Mouse (Mus musculus) cerebellum, adult 2 months (tissue): ENCODE measurements at regions not wholly inside any gene's neighbourhood (a gene's known extent, or its start where the extent isn't known, plus 50 kb on each side); places are given as distances from the start of the nearest gene placed in this dataset.

Source experiments
- DNase-seq, 2 experiments: peaks; one replicate each; pipeline ENCODE4 v3.0.0; 2021
- H3K27ac ChIP-seq: fragments of 200-500 bp; 2 replicates; pipeline ENCODE4 v1.5.1; 2012; ENCODE audit warnings: low read length, control low read depth, inconsistent platforms; ENCODE audit not compliant: insufficient read depth
- H3K27me3 ChIP-seq: fragments of 200-500 bp; 2 replicates; pipeline ENCODE4 v1.6.1; 2012; ENCODE audit warnings: inconsistent platforms, mild to moderate bottlenecking, low read length, moderate library complexity; ENCODE audit not compliant: control insufficient read depth, insufficient read depth
- H3K4me1 ChIP-seq: fragments of 200-500 bp; 2 replicates; pipeline ENCODE4 v1.6.1; 2011; ENCODE audit warnings: low read length; ENCODE audit not compliant: control insufficient read depth, insufficient read depth
- H3K4me3 ChIP-seq: fragments of 200-500 bp; replicated peaks from 2 replicates; pipeline ENCODE3; 2011; ENCODE audit warnings: mild to moderate bottlenecking, low read depth, low read length, control low read depth; ENCODE audit not compliant: insufficient read depth
- CTCF ChIP-seq: fragments of 200-500 bp; IDR thresholded peaks from 2 replicates; pipeline ENCODE4 v1.5.1; 2011; ENCODE audit warnings: low read depth, mild to moderate bottlenecking, control low read depth, low read length, moderate library complexity, borderline replicate concordance; ENCODE audit not compliant: insufficient read depth
- POLR2A ChIP-seq: fragments of 200-500 bp; IDR thresholded peaks from 2 replicates; pipeline ENCODE4 v1.6.1; 2011; ENCODE audit warnings: low read length, control low read depth, borderline replicate concordance; ENCODE audit not compliant: insufficient read depth
- WGBS: fragments of 180-500 bp; shearing (Covaris S2); methylation state at CpG from one replicate; pipeline ENCODE4 v1.1.7; 2018; 5-methylcytosine and 5-hydroxymethylcytosine counted together

- no peak overlapping the region for H3K4me3 ChIP-seq
- H3K4me1 ChIP-seq, result no peaks in the 10 kb centered on the region
- WGBS, result 88% methylated on average over 2 of the region's 2 CpGs
- DNase-seq, result no peak
- TF ChIP-seq CTCF (no peak), POLR2A (no peak)
- no peak overlapping the region for H3K27ac ChIP-seq
- H3K27me3 ChIP-seq, result no peaks in the 10 kb centered on the region
Measured at GRCm38 (mm10) chr3:37881016-37881415, 156.7 kb upstream of the Gm5148 start.

- peaks cover 10% of the 10 kb centered on the region for H3K4me1 ChIP-seq
- no peaks in the 10 kb centered on the region for H3K27me3 ChIP-seq
- H3K27ac ChIP-seq, result no peak overlapping the region
- no peak for DNase-seq
- no peak overlapping the region for H3K4me3 ChIP-seq
- no peak for TF ChIP-seq CTCF
- TF ChIP-seq POLR2A, result no peak
- WGBS, result 70% methylated on average over 6 of the region's 6 CpGs
Measured at GRCm38 (mm10) chr3:37879056-37879455, 154.8 kb upstream of the Gm5148 start.

- H3K27me3 ChIP-seq, result no peaks in the 10 kb centered on the region
- no peak for DNase-seq
- TF ChIP-seq POLR2A (no peak), CTCF (no peak)
- peaks cover 10% of the 10 kb centered on the region for H3K4me1 ChIP-seq
- H3K27ac ChIP-seq, result no peak overlapping the region
- 88% methylated on average over 13 of the region's 13 CpGs for WGBS
- H3K4me3 ChIP-seq, result no peak overlapping the region
Measured at GRCm38 (mm10) chr3:37876016-37876765, 151.9 kb upstream of the Gm5148 start.

GRCm38 (mm10) chr3:37875331-37876015 lies 151.2 kb upstream of the Gm5148 start:
- DNase-seq, result peak in 1 of 2 experiments; percentile 17
- H3K4me3 ChIP-seq, result no peak overlapping the region
- no peak overlapping the region for H3K27ac ChIP-seq
- TF ChIP-seq POLR2A, result no peak
- TF ChIP-seq CTCF, result no peak
- H3K4me1 ChIP-seq, result peaks cover 10% of the 10 kb centered on the region
- WGBS, result 9% methylated on average over 6 of the region's 6 CpGs
- H3K27me3 ChIP-seq, result no peaks in the 10 kb centered on the region

GRCm38 (mm10) chr3:37874864-37875263 lies 150.6 kb upstream of the Gm5148 start:
- WGBS, result 70% methylated on average over 6 of the region's 6 CpGs
- TF ChIP-seq POLR2A, result no peak
- TF ChIP-seq CTCF, result no peak
- 0 out of 2 replicates have a peak overlapping the region, but pooled peaks have one; percentile 23 for H3K27ac ChIP-seq
- no peak for DNase-seq
- peaks cover 10% of the 10 kb centered on the region for H3K4me1 ChIP-seq
- H3K27me3 ChIP-seq, result no peaks in the 10 kb centered on the region
- H3K4me3 ChIP-seq, result no peak overlapping the region

GRCm38 (mm10) chr3:37874346-37874745 lies 150.1 kb upstream of the Gm5148 start:
- Histone ChIP-seq H3K4me1 (peaks cover 10% of the 10 kb centered on the region), H3K27ac (no peak overlapping the region), H3K4me3 (no peak overlapping the region), H3K27me3 (no peaks in the 10 kb centered on the region)
- no peak for TF ChIP-seq CTCF
- TF ChIP-seq POLR2A, result no peak
- 84% methylated on average over 1 of the region's 1 CpGs for WGBS
- no peak for DNase-seq

GRCm38 (mm10) chr3:37872329-37872728 lies 148.0 kb upstream of the Gm5148 start:
- Histone ChIP-seq H3K4me1 (peaks cover 10% of the 10 kb centered on the region), H3K4me3 (no peak overlapping the region), H3K27me3 (no peaks in the 10 kb centered on the region), H3K27ac (no peak overlapping the region)
- no peak for DNase-seq
- WGBS, result 98% methylated on average over 3 of the region's 3 CpGs
- TF ChIP-seq CTCF (no peak), POLR2A (no peak)

- Histone ChIP-seq H3K27ac (no peak overlapping the region), H3K27me3 (no peaks in the 10 kb centered on the region), H3K4me3 (no peak overlapping the region), H3K4me1 (peaks cover 10% of the 10 kb centered on the region)
- DNase-seq, result no peak
- TF ChIP-seq CTCF (no peak), POLR2A (no peak)
- WGBS, result 73% methylated on average over 4 of the region's 4 CpGs
Measured at GRCm38 (mm10) chr3:37871076-37871475, 146.8 kb upstream of the Gm5148 start.

- H3K27me3 ChIP-seq, result no peaks in the 10 kb centered on the region
- TF ChIP-seq CTCF, result no peak
- no peak for TF ChIP-seq POLR2A
- H3K4me1 ChIP-seq, result no peaks in the 10 kb centered on the region
- DNase-seq, result no peak
- H3K4me3 ChIP-seq, result no peak overlapping the region
- H3K27ac ChIP-seq, result no peak overlapping the region
- WGBS, result 42% methylated on average over 4 of the region's 4 CpGs
Measured at GRCm38 (mm10) chr3:37868454-37868853, 144.2 kb upstream of the Gm5148 start.
